Mouse (Mus musculus) bone marrow, adult 2 months (tissue): ENCODE measurements at regions not wholly inside any gene's neighbourhood (a gene's known extent, or its start where the extent isn't known, plus 50 kb on each side); places are given as distances from the start of the nearest gene placed in this dataset.

Experiments
- CTCF ChIP-seq: fragments of 200-500 bp; IDR thresholded peaks from 2 replicates; pipeline ENCODE4 v1.5.1; 2011; ENCODE audit warnings: low read length, control low read depth; ENCODE audit not compliant: control insufficient read depth, insufficient read depth
- POLR2A ChIP-seq: fragments of 200-500 bp; IDR thresholded peaks from 2 replicates; pipeline ENCODE4 v1.6.1; 2011; ENCODE audit warnings: low read depth, mild to moderate bottlenecking, control low read depth, low read length, borderline replicate concordance; ENCODE audit not compliant: control insufficient read depth

GRCm38 (mm10) chr15:67460384-67460783 is 959.7 kb upstream of the Lrrc6 start:
- TF ChIP-seq CTCF (no peak), POLR2A (no peak)
